Mouse (Mus musculus): Measurements from ENCODE around the gene Lyst. TPM values are rescaled to one million over a fixed set of nuclear protein-coding genes. Genes with fewer than 3 reads are reported as not detected.

The Lyst gene
- total RNA-seq, 2 experiments from 2014 or later: 4.4 to 7.5 TPM

DNA sequence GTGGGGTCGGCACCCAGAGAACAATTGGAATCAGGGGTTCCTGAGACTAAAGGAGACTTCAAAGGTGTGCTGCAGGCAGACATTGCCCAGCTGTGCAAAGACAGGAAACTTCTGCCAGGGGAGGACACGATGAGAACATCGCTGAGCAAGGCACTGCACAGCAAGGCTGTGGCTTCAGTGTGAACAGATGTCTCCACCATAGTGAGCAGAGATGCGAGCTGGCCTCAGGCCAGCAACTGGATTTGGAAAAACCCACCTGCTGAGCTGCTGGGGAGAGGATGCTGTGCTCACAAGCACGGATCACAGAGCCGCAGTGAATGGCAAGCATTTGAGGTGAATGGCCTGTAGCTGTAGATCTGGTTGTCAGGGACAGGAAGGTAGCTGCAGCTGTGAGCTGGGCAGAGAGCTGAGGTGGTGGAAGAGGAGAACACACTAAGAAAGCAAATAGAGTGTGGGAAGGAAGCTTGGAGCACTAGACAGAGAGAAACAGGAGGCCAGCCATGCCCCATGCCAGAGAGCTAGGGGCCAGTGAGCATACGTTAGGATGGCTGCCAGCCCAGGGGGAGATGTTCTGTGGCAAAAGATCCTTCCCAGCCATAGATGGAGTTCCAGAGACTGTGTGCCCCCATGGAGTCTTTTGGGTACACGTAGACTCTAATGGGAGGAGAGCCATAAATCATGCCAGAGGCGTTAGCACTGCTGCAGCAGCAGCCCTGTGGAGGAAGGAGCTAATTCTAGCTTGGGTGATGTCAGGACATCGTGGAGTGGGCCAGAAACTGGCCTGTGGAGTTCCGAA is 218.3 kb downstream of the Lyst start:
- no peak for DNase-seq

DNA sequence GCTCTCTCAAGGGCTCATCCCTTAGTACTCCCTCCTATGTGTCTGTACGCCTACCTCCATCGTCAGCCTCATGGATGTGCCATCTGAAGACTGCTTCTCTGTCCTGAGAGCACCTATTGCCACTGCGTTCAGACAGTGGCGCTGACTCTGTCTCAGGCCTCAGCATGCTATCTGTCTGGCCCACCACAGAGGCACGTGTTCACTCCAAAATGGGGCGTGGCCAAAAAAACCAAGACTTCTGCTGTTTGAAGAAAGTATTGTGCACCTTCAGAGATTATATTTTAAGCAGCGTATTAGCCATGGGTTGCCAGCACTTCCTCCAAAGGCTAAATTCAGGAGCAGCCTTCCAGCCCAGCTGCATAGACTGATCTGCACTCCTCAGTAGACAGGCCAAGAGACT is 220.7 kb downstream of the Lyst start:
- intact Hi-C loops (cut with DNase I; ENCODE audit: low total_unique reads): no loop called here
- DNase-seq: no peak

More for the DNA sequence above, 218.3 kb downstream of the Lyst start:
- intact Hi-C loops (cut with DNase I; ENCODE audit: low total_unique reads): no loop called here

DNA sequence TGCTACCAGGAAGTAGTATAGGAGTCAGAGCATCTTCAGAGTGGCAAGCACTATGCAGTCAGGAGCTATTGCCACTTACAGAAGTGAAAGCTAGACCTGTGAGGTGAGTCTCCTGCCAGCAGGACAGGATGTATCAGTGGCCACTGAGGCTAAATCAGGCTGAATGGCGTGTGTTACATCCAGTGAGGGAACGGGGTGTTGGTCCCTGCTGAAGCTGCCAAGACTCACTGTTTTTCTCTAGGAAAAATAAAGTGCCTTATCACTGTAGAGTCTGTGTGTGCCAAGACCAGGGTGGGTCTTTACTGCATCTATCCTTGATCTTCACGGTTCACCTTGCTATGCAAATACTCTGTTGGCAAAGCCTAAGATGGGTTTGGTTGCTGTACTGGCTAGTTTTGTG is 228.5 kb downstream of the Lyst start:
- DNase-seq: no peak
- intact Hi-C loops (cut with DNase I; ENCODE audit: low total_unique reads): no loop called here

DNA sequence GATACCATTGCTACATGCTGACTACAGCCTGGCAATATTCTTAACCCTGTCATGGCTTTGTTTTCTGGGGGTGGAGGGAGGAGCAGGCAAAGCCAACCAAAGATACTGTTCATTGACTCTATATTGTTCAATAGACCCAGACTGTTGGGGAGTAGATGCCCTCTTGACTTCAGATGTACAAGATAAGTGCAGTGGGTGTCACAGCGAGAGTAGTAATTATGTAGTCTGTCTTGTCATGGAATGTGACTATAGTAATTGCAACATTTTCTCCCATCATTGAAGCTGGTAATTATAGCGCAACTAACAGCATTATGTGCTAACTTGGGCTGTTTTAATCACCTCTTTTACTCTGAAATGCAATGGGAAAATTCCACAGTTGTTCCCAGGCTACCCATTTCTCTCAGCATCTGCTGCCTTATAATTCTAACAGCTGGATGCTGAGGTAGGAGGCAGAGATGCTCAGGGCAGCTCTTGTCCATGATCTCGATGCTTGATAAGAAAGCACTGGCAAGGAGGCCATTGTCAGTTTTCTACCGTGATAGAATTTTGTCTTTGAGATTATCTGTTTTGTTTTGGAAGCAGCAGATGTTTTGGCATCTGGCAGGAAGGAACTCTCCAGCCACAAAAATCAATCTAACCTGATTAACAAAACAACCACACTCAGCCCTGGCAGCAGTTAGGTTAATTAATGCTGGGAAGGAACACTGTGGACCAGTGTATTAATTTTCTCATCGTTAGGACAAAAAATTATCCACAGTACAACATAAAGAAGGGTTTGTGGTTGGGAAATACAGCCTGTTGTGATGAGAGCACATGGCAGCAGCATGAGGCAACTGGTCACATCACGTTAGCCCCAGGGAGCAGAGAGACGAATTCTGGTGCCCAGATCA is 230.3 kb downstream of the Lyst start:
- intact Hi-C loops (cut with DNase I; ENCODE audit: low total_unique reads): no loop called here
- no peak for DNase-seq

DNA sequence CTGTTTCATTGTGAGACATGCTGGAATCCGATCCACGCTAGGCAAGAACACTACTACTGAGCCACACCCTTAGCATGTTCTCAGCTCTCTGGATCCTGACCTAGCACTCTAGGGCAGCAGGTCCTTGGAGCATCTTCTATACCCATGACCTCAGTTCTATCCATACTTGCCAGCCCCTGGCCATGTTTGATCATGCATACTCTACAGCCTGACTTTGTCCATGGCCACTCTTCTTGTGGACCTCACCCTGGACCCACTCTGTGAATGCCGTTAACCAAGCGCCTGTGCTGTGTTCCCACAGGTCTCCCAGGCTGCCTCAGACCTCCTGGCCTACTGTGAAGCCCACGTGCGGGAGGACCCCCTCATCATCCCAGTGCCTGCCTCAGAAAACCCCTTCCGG is 234.7 kb downstream of the Lyst start:
- DNase-seq: no peak
- intact Hi-C loops (cut with DNase I; ENCODE audit: low total_unique reads): no loop called here

DNA sequence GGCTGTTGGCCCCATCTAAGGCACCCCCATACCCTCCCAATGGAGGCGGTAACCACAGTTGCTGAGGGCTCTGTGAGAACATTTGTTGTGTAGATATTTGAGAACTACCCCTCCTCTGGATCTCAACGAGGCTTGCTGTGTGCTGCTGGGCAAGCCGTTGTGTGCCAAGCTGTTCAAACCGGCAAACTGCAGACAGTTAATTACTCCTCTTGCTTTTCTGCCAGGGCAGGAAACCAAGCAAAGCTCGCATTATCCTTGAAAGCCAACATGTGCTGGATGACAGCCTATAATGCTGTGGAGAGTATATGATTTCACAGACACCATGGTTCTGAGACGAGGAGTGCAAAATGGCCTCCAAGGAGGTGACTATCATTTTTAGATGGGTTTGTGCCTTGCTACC is 236.3 kb downstream of the Lyst start:
- intact Hi-C loops (cut with DNase I; ENCODE audit: low total_unique reads): no loop called here
- DNase-seq: no peak

DNA sequence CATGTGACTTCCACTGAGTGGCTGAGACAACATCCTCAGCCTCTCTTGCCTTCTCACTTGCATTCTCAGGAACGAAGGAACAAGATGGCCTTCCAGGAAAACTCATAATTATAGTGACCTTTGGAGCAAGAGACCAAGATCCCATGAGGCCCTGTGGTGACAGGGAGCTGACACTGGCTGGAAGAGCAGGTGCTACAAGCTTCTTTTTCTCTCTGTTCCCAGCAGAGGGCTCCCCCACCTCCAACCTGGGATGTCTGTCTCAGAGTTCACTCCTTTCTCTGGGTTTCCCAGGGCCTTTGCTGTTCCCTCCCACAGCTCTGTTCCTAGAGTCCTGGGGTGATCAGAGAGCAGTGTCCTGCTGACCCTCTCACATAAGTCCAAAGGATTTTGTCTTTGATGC is 237.9 kb downstream of the Lyst start:
- intact Hi-C loops (cut with DNase I; ENCODE audit: low total_unique reads): no loop called here
- DNase-seq: no peak

Other genes with a start within 250 kb of the Lyst start
- 1 to 10 TPM; 4.2 to 7.8 TPM for gene Gpr137b, start 196.4 kb upstream of the Lyst start, total RNA-seq (2021)
- 100 to 1,000 TPM; 169 to 193 TPM for gene Nid1, start 152.8 kb upstream of the Lyst start, total RNA-seq (2021)
- under 1 TPM; 0.31 to 0.47 TPM for gene Gng4, start 193.7 kb downstream of the Lyst start, total RNA-seq (2021)